Mouse (Mus musculus) limb, embryonic 12.5 days (tissue): ENCODE measurements around the gene Trappc2l. TPM values are rescaled to one million over a fixed set of nuclear protein-coding genes. Genes with fewer than 3 reads are reported as not detected.
"Not testable (repeated sequence)": the region's sequence is repeated elsewhere in the genome, so short reads cannot be mapped to it uniquely, and the experiment has no call there.

Experiments used
- ATAC-seq: fragments of 200-750 bp; cut with Nextera tagmentation; 2 replicates; pipeline ENCODE4 v1.8.0; 2017; ENCODE audit warnings: low read depth, moderate TSS enrichment; ENCODE audit not compliant: insufficient number of reproducible peaks, insufficient read depth, low FRiP score, low TSS enrichment
- H3K27ac ChIP-seq: fragments of 300-500 bp; sonication (generic); 2 replicates; pipeline ENCODE4 v1.5.1; 2016; ENCODE audit warnings: mild to moderate bottlenecking, moderate library complexity
- H3K27me3 ChIP-seq: fragments of 300-500 bp; sonication (generic); 2 replicates; pipeline ENCODE4 v1.6.1; 2016; ENCODE audit warnings: mild to moderate bottlenecking, moderate library complexity
- H3K36me3 ChIP-seq: fragments of 300-500 bp; sonication (generic); 2 replicates; pipeline ENCODE4 v1.6.1; 2016; ENCODE audit warnings: mild to moderate bottlenecking, moderate library complexity
- H3K4me1 ChIP-seq: fragments of 300-500 bp; sonication (generic); replicated peaks from 2 replicates; pipeline ENCODE4 v1.6.1; 2016
- H3K4me2 ChIP-seq: fragments of 300-500 bp; sonication (generic); 2 replicates; pipeline ENCODE4 v1.6.1; 2016; ENCODE audit warnings: mild to moderate bottlenecking, moderate library complexity
- H3K4me3 ChIP-seq: fragments of 300-500 bp; sonication (generic); replicated peaks from 2 replicates; pipeline ENCODE4 v1.5.1; 2016; ENCODE audit warnings: mild to moderate bottlenecking
- H3K9ac ChIP-seq: fragments of 300-500 bp; sonication (generic); replicated peaks from 2 replicates; pipeline ENCODE4 v1.6.1; 2016; ENCODE audit warnings: mild to moderate bottlenecking, moderate library complexity
- H3K9me3 ChIP-seq: fragments of 300-500 bp; sonication (generic); 2 replicates; pipeline ENCODE4 v1.6.1; 2016; ENCODE audit warnings: mild to moderate bottlenecking, moderate library complexity
- WGBS: fragments of 180-500 bp; shearing (Covaris S2); methylation state at CpG from one replicate; pipeline ENCODE4 v1.1.7; 2016; 5-methylcytosine and 5-hydroxymethylcytosine counted together
- polyA plus RNA-seq: library from polyadenylated mRNA; unstranded; fragments of >200 nt; fragmentation: Nextera tagmentation; extraction: Ambion mirVana; gene quantifications from 2 replicates; pipeline ENCODE4 v1.2.1, GENCODE M21; 2016

Gene Trappc2l
- polyA plus RNA-seq, 1 experiment from 2014 or later: 39.0 TPM

DNA sequence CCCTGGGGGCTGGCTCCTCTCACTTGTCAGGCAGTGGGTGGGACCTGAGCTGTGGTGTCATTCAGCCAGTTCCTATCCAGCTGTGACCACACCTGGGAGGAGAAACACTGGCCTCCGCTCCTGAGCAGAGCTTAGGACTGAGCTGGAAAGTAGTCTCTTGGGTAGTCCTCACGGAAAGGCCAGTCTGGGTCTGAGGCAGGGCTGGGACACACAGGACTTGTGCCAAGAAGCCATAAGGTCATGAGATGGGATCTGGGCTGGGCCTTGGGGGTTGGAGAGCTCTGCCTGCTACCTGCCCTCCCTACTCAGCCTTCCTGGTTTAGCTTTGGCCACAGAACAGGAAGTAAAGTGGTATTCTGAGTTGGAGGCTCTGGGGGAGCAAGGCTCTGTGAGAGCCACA lies 15.5 kb downstream of the Trappc2l start:
- H3K9me3 ChIP-seq: no peaks in the 10 kb centered on the region
- H3K9ac ChIP-seq: no peak overlapping the region
- peaks cover 4% of the 10 kb centered on the region; the same call in 1 of the 2 replicates for H3K36me3 ChIP-seq
- H3K4me3 ChIP-seq: no peak overlapping the region
- H3K4me1 ChIP-seq: 0 out of 2 replicates have a peak, but pooled peaks cover 6% of the 10 kb centered on the region
- peaks cover 10% of the 10 kb centered on the region; the same call in 1 of the 2 replicates for H3K27me3 ChIP-seq
- no peak overlapping the region for H3K27ac ChIP-seq
- WGBS: 82% methylated on average over 2 of the region's 2 CpGs
- ATAC-seq: no peak
- H3K4me2 ChIP-seq: no peak overlapping the region

DNA sequence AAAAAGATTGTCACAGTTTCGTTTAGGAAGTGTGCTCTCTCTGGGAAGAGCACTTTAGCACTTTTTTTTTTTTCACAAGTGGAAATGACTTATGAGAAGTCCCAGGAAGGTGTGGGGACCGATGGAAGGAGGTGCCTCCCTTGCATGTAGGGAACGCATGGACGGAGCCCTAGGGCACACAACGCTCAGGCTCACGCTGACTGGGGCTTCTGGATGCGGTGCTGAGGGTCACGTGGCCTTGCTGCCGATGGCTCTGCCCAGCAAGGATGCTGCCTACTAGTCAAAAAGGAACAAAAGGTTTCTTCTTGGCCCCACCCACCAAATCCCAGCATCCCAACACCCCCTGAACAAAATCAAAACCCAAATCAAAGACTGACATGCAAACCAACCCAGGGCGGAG lies 17.9 kb downstream of the Trappc2l start:
- Histone ChIP-seq H3K36me3 (peaks cover 12% of the 10 kb centered on the region), H3K4me2 (no peak overlapping the region), H3K9me3 (no peaks in the 10 kb centered on the region), H3K27me3 (peaks cover 10% of the 10 kb centered on the region; the same call in 1 of the 2 replicates), H3K9ac (no peak overlapping the region), H3K4me1 (0 out of 2 replicates have a peak, but pooled peaks cover 6% of the 10 kb centered on the region), H3K4me3 (no peak overlapping the region), H3K27ac (no peak overlapping the region)
- WGBS: 46% methylated on average over 10 of the region's 10 CpGs
- no peak for ATAC-seq

DNA sequence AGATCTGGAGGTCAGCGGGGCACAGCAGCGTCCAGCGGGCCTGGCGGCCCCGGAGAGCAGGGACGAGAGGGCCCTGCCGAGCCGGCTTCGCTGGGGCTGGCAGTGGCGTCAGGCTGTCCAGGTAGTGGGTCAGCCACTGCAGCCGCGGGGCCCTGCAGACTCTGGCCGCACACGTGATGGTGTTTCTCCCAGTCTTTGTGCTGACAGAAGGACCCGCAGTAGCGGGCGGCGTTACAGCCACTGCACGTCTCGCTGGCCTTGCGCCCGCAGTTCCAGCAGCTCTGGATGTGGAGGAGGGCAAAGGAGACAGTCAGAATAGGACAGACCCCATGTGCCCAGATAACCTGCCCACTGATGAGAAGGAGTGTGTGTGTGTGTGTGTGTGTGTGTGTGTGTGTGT lies 19.3 kb downstream of the Trappc2l start:
- no peak for ATAC-seq
- H3K4me1 ChIP-seq: peaks cover 9% of the 10 kb centered on the region
- peaks cover 20% of the 10 kb centered on the region for H3K36me3 ChIP-seq
- no peak overlapping the region for H3K27ac ChIP-seq
- WGBS: 64% methylated on average over 22 of the region's 22 CpGs
- H3K9me3 ChIP-seq: no peaks in the 10 kb centered on the region
- H3K9ac ChIP-seq: peak overlapping the region; percentile 42
- peaks cover 10% of the 10 kb centered on the region; the same call in 1 of the 2 replicates for H3K27me3 ChIP-seq
- peak overlapping the region; percentile 31; the same call in 1 of the 2 replicates for H3K4me2 ChIP-seq
- H3K4me3 ChIP-seq: no peak overlapping the region

DNA sequence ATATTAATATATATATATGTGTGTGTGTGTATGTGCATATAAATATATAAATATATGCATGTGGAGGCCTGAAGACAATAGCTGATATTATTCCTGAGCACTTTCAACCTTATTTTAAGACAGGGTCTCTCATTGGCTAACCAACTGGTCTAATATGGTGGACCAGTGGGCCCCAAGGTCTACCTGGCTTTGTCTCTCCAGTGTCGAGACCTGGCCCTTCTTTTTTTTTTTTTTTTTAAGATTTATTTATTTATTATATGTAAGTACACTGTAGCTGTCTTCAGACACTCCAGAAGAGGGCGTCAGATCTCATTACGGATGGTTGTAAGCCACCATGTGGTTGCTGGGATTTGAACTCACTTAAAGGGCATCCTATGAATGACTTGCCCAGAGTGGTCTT lies 20.7 kb downstream of the Trappc2l start:
- WGBS: 85% methylated on average over 3 of the region's 3 CpGs
- H3K27ac ChIP-seq, H3K9ac ChIP-seq, H3K9me3 ChIP-seq, H3K4me2 ChIP-seq, H3K4me3 ChIP-seq, H3K27me3 ChIP-seq, ATAC-seq: not testable (repeated sequence)
- Histone ChIP-seq H3K36me3 (peaks cover 20% of the 10 kb centered on the region), H3K4me1 (peaks cover 20% of the 10 kb centered on the region)

DNA sequence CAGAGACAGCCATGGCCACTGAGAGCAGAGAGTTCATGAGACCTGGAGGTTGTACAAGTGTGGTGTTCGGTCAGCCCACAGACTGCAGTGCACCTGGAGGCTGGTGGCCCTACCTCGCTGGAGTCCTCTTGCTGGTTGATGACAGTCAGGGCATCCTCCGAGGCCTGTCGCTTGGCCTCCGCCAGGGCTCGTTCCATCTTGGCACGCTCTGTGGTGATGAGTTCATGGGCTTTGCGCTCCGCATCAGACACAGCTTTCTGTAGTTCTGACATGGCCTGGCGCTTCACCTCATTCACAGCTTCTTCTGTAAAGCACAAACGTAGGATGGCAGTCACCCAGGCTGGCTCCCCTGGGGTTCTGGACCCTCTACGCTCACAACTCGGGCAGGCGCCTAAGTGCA lies 21.8 kb downstream of the Trappc2l start:
- Histone ChIP-seq H3K9ac (no peak overlapping the region), H3K4me1 (peaks cover 21% of the 10 kb centered on the region), H3K4me2 (no peak overlapping the region), H3K36me3 (peaks cover 20% of the 10 kb centered on the region), H3K9me3 (no peaks in the 10 kb centered on the region), H3K4me3 (no peak overlapping the region), H3K27ac (no peak overlapping the region), H3K27me3 (peaks cover 7% of the 10 kb centered on the region; the same call in 1 of the 2 replicates)
- ATAC-seq: no peak
- 95% methylated on average over 14 of the region's 14 CpGs for WGBS

DNA sequence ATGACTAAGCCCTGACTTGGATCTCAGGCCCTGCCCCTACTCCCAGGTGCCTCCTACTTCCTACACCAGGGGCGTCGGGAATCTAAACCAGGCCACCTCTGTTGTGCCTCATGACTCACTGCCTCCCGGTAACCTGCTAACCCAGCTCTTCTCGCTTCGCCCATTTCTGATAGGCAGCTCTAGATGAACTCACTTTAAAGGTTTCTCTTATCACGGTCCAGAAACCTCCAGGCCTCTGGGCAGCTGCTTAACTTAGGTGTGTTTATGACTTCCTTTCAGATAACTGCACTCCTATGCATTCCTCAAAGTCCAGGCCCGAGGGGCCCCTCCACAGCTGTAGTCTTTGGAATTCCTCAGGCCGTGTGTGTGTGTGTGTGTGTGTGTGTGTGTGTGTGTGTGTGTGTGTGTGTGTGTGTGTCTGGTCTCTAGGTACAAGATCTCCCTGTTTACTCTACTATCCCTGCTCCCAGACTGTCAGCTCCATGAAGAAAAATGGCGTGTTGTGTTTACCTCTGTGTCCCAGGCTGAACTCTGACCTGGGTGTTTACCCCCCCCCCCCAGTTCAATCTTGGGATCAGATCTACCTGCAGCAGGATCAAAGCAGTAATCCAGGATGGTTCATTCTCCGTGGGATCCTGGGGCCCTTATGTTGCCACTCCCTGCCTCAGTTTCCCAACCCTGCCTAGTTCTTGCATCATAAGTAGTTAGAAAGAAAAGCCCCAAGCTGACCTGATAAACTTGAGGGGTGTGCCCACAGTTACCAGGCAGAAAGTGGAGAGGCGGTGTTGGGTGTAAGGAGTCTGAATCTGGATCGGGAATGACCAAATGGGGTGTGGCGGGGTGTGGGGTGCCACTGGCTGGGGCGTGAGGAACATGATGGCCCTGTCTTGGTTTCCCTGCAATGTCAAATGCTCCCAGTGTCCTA lies 24.7 kb downstream of the Trappc2l start:
- Histone ChIP-seq H3K4me1 (peaks cover 46% of the 10 kb centered on the region), H3K27me3 (no peaks in the 10 kb centered on the region)

DNA sequence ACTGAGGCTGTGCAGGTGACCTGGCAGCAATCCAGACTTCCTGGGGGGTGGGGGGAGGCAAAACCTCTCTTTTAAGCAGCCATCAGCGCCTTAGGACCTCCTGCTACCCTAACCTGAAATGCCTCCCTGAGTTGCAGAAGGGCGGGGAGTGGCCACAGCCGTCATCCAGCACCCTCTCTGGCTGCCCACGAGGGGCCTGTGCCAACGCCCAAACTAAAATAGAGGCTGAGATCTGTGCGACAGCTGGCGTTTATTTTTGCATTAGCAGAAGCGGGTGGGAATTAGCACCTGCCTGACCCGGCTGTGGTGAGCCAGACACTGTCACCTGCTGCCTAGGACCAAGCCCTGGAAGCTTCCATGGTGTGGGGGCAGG lies 25.3 kb downstream of the Trappc2l start:
- no peak overlapping the region for H3K9ac ChIP-seq
- no peaks in the 10 kb centered on the region for H3K27me3 ChIP-seq
- no peak overlapping the region for H3K4me2 ChIP-seq
- WGBS: 57% methylated on average over 9 of the region's 9 CpGs
- H3K4me3 ChIP-seq: no peak overlapping the region
- peaks cover 48% of the 10 kb centered on the region for H3K4me1 ChIP-seq
- ATAC-seq: no peak
- 0 out of 2 replicates have a peak overlapping the region, but pooled peaks have one; percentile 8 for H3K27ac ChIP-seq
- H3K36me3 ChIP-seq: peaks cover 15% of the 10 kb centered on the region
- no peaks in the 10 kb centered on the region for H3K9me3 ChIP-seq

More for the DNA sequence above, 24.7 kb downstream of the Trappc2l start:
- H3K4me2 ChIP-seq: no peak overlapping the region
- H3K4me3 ChIP-seq: no peak overlapping the region
- H3K9ac ChIP-seq: no peak overlapping the region
- no peak for ATAC-seq
- 45% methylated on average over 14 of the region's 14 CpGs for WGBS
- H3K27ac ChIP-seq: no peak overlapping the region
- peaks cover 15% of the 10 kb centered on the region for H3K36me3 ChIP-seq
- H3K9me3 ChIP-seq: no peaks in the 10 kb centered on the region

DNA sequence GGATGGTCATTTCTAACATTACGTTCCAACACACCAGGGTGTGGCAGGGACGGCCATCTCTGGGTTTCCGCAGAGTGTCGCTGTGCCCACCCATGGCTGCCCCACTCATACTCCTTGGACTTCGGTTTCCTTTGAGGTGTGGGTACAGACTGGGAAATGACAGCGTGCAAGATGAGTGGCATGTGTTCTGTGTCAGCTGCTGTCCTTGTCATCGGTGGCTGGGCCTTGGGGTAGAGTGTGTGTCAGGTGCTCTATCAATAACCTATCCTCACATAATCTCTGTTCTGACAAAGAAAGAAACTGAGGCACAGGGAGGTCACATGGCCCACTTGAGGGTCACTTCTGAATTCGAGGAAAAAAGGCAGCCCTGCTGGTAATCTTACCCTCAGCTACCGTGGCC lies 25.8 kb downstream of the Trappc2l start:
- Histone ChIP-seq H3K4me3 (no peak overlapping the region), H3K27ac (0 out of 2 replicates have a peak overlapping the region, but pooled peaks have one; percentile 8), H3K9me3 (no peaks in the 10 kb centered on the region), H3K27me3 (no peaks in the 10 kb centered on the region), H3K36me3 (peaks cover 15% of the 10 kb centered on the region), H3K4me2 (no peak overlapping the region), H3K9ac (no peak overlapping the region), H3K4me1 (peaks cover 48% of the 10 kb centered on the region)
- WGBS: 91% methylated on average over 9 of the region's 9 CpGs
- ATAC-seq: no peak

DNA sequence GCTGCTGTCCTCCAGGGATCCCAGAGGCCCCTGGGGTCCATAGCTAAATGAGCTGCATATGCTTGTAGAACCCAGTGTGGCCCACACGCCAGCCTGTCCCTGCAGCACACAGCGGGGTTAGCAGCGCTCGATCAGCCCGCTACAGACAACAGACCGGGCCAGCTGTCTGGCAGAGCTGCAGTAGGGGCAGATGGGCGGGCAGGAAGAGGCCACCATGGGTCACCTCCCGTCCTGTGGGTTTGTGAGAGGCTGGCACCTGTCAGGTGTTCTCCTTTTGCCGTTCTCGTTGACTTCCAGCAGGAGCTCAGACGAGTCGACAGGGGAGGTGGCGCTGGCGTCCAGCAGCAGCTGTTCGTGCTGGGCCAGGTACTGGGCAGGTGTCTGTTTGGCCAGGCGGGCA lies 27.2 kb downstream of the Trappc2l start:
- Histone ChIP-seq H3K9me3 (no peaks in the 10 kb centered on the region), H3K27me3 (no peaks in the 10 kb centered on the region), H3K4me3 (no peak overlapping the region), H3K4me1 (peaks cover 48% of the 10 kb centered on the region), H3K4me2 (no peak overlapping the region), H3K36me3 (peaks cover 16% of the 10 kb centered on the region; the same call in 1 of the 2 replicates), H3K27ac (no peak overlapping the region), H3K9ac (no peak overlapping the region)
- 74% methylated on average over 16 of the region's 16 CpGs for WGBS
- ATAC-seq: no peak

DNA sequence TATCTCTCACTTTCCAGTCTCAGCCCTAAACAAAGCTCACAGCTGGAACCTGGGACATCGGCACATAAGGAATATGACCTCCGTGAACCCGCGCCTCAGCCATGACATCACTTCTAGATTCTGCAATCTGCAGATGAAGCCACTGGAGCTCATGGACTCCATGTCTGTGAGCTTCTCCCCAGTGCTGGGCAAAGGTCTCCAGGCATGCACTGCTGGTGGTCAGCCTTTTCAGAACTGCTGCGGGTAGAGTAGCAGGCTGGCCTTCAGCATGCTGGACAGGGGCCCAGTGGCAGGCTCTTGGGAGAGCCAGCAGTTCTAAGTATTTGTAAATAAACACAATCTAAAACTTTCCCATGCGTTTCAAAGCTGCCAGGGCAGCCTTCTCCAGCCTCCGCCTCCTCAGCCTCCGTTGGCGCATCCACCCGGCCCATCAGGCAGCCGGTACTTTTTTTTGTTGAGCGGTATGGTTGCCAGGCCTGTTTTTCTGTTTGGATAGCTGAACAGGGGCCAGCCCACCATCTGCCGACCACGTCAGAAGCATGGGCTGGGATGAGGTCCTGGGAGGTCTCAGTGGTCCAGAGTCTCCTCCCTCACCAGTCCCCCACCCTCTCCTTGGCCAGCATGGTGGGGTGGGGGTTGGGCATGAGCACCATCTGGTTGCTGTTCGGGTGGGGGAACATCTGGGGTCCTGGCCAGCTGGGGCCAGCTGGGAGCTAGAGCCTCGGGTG lies 28.2 kb downstream of the Trappc2l start:
- no peaks in the 10 kb centered on the region for H3K9me3 ChIP-seq
- no peak overlapping the region for H3K4me3 ChIP-seq
- H3K36me3 ChIP-seq: peaks cover 16% of the 10 kb centered on the region; the same call in 1 of the 2 replicates
- H3K9ac ChIP-seq: no peak overlapping the region
- H3K27ac ChIP-seq: peak overlapping the region; percentile 53; the same call in 1 of the 2 replicates
- ATAC-seq: no peak
- no peak overlapping the region; the same call in 1 of the 2 replicates for H3K4me2 ChIP-seq
- peaks cover 48% of the 10 kb centered on the region for H3K4me1 ChIP-seq
- H3K27me3 ChIP-seq: 0 out of 2 replicates have a peak, but pooled peaks cover 5% of the 10 kb centered on the region
- WGBS: 25% methylated on average over 16 of the region's 16 CpGs

DNA sequence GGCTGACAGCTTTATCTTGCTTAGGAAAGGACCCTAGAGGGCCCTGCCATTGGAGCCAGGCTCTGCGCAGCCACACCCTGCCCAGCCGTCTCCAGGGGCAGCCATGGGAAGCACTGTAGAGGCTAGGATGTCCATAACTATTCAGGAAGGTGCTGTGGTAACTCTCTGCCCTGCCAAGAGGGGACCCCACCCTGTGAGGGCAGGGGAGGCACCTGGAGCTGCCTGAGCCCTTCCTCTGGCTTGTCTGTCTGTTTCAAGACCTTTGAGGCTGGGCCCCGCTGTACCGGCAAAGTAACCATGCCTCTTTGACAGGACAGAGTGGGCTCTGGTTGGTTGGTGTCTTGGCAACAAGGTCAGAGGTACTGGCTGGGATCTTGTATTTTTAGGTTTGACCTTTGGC lies 29.4 kb downstream of the Trappc2l start:
- Histone ChIP-seq H3K27me3 (0 out of 2 replicates have a peak, but pooled peaks cover 5% of the 10 kb centered on the region), H3K4me3 (no peak overlapping the region), H3K4me1 (peaks cover 46% of the 10 kb centered on the region), H3K9ac (no peak overlapping the region), H3K36me3 (0 out of 2 replicates have a peak, but pooled peaks cover 9% of the 10 kb centered on the region), H3K9me3 (no peaks in the 10 kb centered on the region), H3K4me2 (no peak overlapping the region), H3K27ac (no peak overlapping the region)
- WGBS: 79% methylated on average over 4 of the region's 4 CpGs
- ATAC-seq: no peak
